Mouse (Mus musculus): Measurements from ENCODE around the gene Gm10401.

- no peak for TF ChIP-seq EP300 (IDR thresholded peaks at IDR 0.05; ENCODE audit: low read depth)
- TF ChIP-seq CTCF (IDR thresholded peaks at IDR 0.05; ENCODE audit: low read depth), result no peak
These were observed 23.3 kb downstream of the Gm10401 start for GRCm38 (mm10) chr5:115074749-115075148.

Measured in liver, postnatal 0 days (tissue).